ENCODE assay signal across 9 mouse cellular contexts in genomic region chr15:77202223-77202622, GRCm38 (mm10).
DNase-seq lines count a peak whose midpoint lies in the region; ATAC-seq and TF ChIP-seq lines count a peak whose summit lies in the region.
"Had no signal": no experiment of that assay in that cellular context is flagged by ENCODE, and none has a peak within 500 bp of the region (broad histone marks: within the 10 kb centered on the region; RNA-seq: fewer than 3 reads in every experiment).

No protein-coding gene starts in this region.

- H3K9me3 ChIP-seq in intestine, embryonic 14.5 days (ENCODE audit: control insufficient read depth, low read length), result no peaks in the 10 kb centered on the region
- H3K9me3 ChIP-seq in intestine, postnatal 0 days (ENCODE audit: control insufficient read depth), result no peaks in the 10 kb centered on the region
- H3K9me3 ChIP-seq in embryonic facial prominence, embryonic 14.5 days (ENCODE audit: control insufficient read depth, low read length), result no peaks in the 10 kb centered on the region
- no peaks in the 10 kb centered on the region for H3K9me3 ChIP-seq in hindbrain, embryonic 11.5 days (ENCODE audit: control insufficient read depth, low read length)
- H3K9me3 ChIP-seq in liver, postnatal 0 days (ENCODE audit: low read length), result no peaks in the 10 kb centered on the region
- H3K9me3 ChIP-seq: embryonic facial prominence, embryonic 15.5 days had no signal

- no peaks in the 10 kb centered on the region for H3K36me3 ChIP-seq in intestine, embryonic 14.5 days (ENCODE audit: control insufficient read depth, insufficient read depth, low read length)
- H3K36me3 ChIP-seq in intestine, postnatal 0 days (ENCODE audit: control insufficient read depth, insufficient read depth), result no peaks in the 10 kb centered on the region
- no peaks in the 10 kb centered on the region for H3K36me3 ChIP-seq in embryonic facial prominence, embryonic 14.5 days (ENCODE audit: control insufficient read depth, insufficient read depth, low read length)
- no peaks in the 10 kb centered on the region for H3K36me3 ChIP-seq in hindbrain, embryonic 11.5 days (ENCODE audit: control insufficient read depth, insufficient read depth, low read length)
- no peaks in the 10 kb centered on the region for H3K36me3 ChIP-seq in liver, postnatal 0 days (replicated peaks; ENCODE audit: insufficient read depth, low read length)
- H3K36me3 ChIP-seq: embryonic facial prominence, embryonic 15.5 days had no signal

- H3K4me3 ChIP-seq in intestine, embryonic 14.5 days (ENCODE audit: low read depth, low read length), result no peak overlapping the region
- no peak overlapping the region for H3K4me3 ChIP-seq in intestine, postnatal 0 days (ENCODE audit: low read depth, low read length)
- no peak overlapping the region for H3K4me3 ChIP-seq in embryonic facial prominence, embryonic 14.5 days (ENCODE audit: low read depth, low read length)
- no peak overlapping the region for H3K4me3 ChIP-seq in hindbrain, embryonic 11.5 days (ENCODE audit: low read depth, low read length)
- H3K4me3 ChIP-seq in liver, postnatal 0 days (ENCODE audit: low read depth, low read length), result no peak overlapping the region
- H3K4me3 ChIP-seq: embryonic facial prominence, embryonic 15.5 days had no signal

- WGBS in intestine, embryonic 14.5 days, result 13% methylated on average over 2 of the region's 2 CpGs
- 5% methylated on average over 2 of the region's 2 CpGs for WGBS in intestine, postnatal 0 days
- 6% methylated on average over 2 of the region's 2 CpGs for WGBS in embryonic facial prominence, embryonic 14.5 days
- WGBS in hindbrain, embryonic 11.5 days, result 30% methylated on average over 2 of the region's 2 CpGs
- 35% methylated on average over 2 of the region's 2 CpGs for WGBS in liver, postnatal 0 days (ENCODE audit: insufficient replicate concordance)

- 0 out of 2 replicates have a peak, but pooled peaks have one; percentile 28 for ATAC-seq in intestine, embryonic 14.5 days (replicated peaks; ENCODE audit: low FRiP score, low TSS enrichment, low read depth)
- no peak for ATAC-seq in intestine, postnatal 0 days
- peak; percentile 37; the same call in 1 of the 2 replicates for ATAC-seq in embryonic facial prominence, embryonic 14.5 days (ENCODE audit: low read depth)
- ATAC-seq in hindbrain, embryonic 11.5 days (ENCODE audit: low FRiP score), result no peak
- ATAC-seq in liver, postnatal 0 days, result peak; percentile 62

- peak; percentile 81 for DNase-seq in intestine, embryonic 14.5 days (ENCODE audit: low spot score)
- peak; percentile 89 for DNase-seq in embryonic facial prominence, embryonic 14.5 days (ENCODE audit: low spot score)
- DNase-seq in hindbrain, embryonic 11.5 days (ENCODE audit: low spot score), result peak; percentile 72
- peak; percentile 73 for DNase-seq in liver, postnatal 0 days
- peak; percentile 90 for DNase-seq in yolk sac, embryonic 10.5 days (ENCODE audit: low spot score)
- DNase-seq in cerebellum, adult 11-12 months, result no peak
- no peak for DNase-seq in right cerebral cortex, adult 2 months (ENCODE audit: low spot score in 2 of 2)

- TF ChIP-seq CTCF in intestine, postnatal 0 days (IDR thresholded peaks at IDR 0.05; ENCODE audit: low read depth), result no peak
- no peak for TF ChIP-seq CTCF in liver, postnatal 0 days (IDR thresholded peaks at IDR 0.05; ENCODE audit: low read depth)

- no peak overlapping the region for H3K9ac ChIP-seq in intestine, embryonic 14.5 days (ENCODE audit: low read length)
- H3K9ac ChIP-seq in intestine, postnatal 0 days (ENCODE audit: low read depth, low read length), result no peak overlapping the region
- no peak overlapping the region for H3K9ac ChIP-seq in embryonic facial prominence, embryonic 14.5 days (ENCODE audit: low read depth, low read length)
- no peak overlapping the region for H3K9ac ChIP-seq in hindbrain, embryonic 11.5 days (ENCODE audit: low read depth, low read length)
- no peak overlapping the region for H3K9ac ChIP-seq in liver, postnatal 0 days (replicated peaks)
- H3K9ac ChIP-seq: embryonic facial prominence, embryonic 15.5 days had no signal

- no peaks in the 10 kb centered on the region for H3K27me3 ChIP-seq in intestine, embryonic 14.5 days (replicated peaks; ENCODE audit: control insufficient read depth, insufficient read depth, low read length)
- H3K27me3 ChIP-seq in intestine, postnatal 0 days (replicated peaks; ENCODE audit: control insufficient read depth, insufficient read depth, low read length), result no peaks in the 10 kb centered on the region
- H3K27me3 ChIP-seq in embryonic facial prominence, embryonic 14.5 days (replicated peaks; ENCODE audit: control insufficient read depth, insufficient read depth, low read length), result no peaks in the 10 kb centered on the region
- no peaks in the 10 kb centered on the region for H3K27me3 ChIP-seq in hindbrain, embryonic 11.5 days (ENCODE audit: control insufficient read depth, insufficient read depth, low read length)
- no peaks in the 10 kb centered on the region for H3K27me3 ChIP-seq in liver, postnatal 0 days (ENCODE audit: insufficient read depth, low read length)
- H3K27me3 ChIP-seq: embryonic facial prominence, embryonic 15.5 days had no signal

- no peak for TF ChIP-seq EP300 in liver, postnatal 0 days (IDR thresholded peaks at IDR 0.05; ENCODE audit: low read depth)

- H3K4me2 ChIP-seq in intestine, embryonic 14.5 days (ENCODE audit: low read length), result peak overlapping the region; percentile 6; the same call in 1 of the 2 replicates
- H3K4me2 ChIP-seq in intestine, postnatal 0 days (replicated peaks; ENCODE audit: low read depth), result no peak overlapping the region; the same call in 1 of the 2 replicates
- no peak overlapping the region for H3K4me2 ChIP-seq in embryonic facial prominence, embryonic 14.5 days (ENCODE audit: low read depth, low read length)
- no peak overlapping the region for H3K4me2 ChIP-seq in hindbrain, embryonic 11.5 days (replicated peaks; ENCODE audit: low read depth, low read length)
- peak overlapping the region; percentile 29 for H3K4me2 ChIP-seq in liver, postnatal 0 days (ENCODE audit: low read depth, low read length)
- H3K4me2 ChIP-seq: embryonic facial prominence, embryonic 15.5 days had no signal

- H3K27ac ChIP-seq in intestine, embryonic 14.5 days (ENCODE audit: low read depth), result peak overlapping the region; percentile 34
- H3K27ac ChIP-seq in intestine, postnatal 0 days (ENCODE audit: low read depth, low read length), result no peak overlapping the region
- H3K27ac ChIP-seq in embryonic facial prominence, embryonic 14.5 days (replicated peaks; ENCODE audit: low read depth, low read length), result peak overlapping the region; percentile 42
- H3K27ac ChIP-seq in hindbrain, embryonic 11.5 days (ENCODE audit: low read depth, low read length), result no peak overlapping the region
- peak overlapping the region; percentile 75 for H3K27ac ChIP-seq in liver, postnatal 0 days (ENCODE audit: low read depth)

- H3K4me1 ChIP-seq in intestine, embryonic 14.5 days (replicated peaks; ENCODE audit: control insufficient read depth, insufficient read depth, low read length), result peaks cover 26% of the 10 kb centered on the region
- peaks cover 15% of the 10 kb centered on the region for H3K4me1 ChIP-seq in intestine, postnatal 0 days (replicated peaks; ENCODE audit: control insufficient read depth, insufficient read depth, low read length)
- peaks cover 23% of the 10 kb centered on the region for H3K4me1 ChIP-seq in embryonic facial prominence, embryonic 14.5 days (ENCODE audit: control insufficient read depth, insufficient read depth, low read length)
- no peaks in the 10 kb centered on the region for H3K4me1 ChIP-seq in hindbrain, embryonic 11.5 days (replicated peaks; ENCODE audit: control insufficient read depth, insufficient read depth, low read length)
- H3K4me1 ChIP-seq in liver, postnatal 0 days (ENCODE audit: insufficient read depth), result peaks cover 15% of the 10 kb centered on the region

Comparison
In these comparisons a context has a peak if more than half of its experiments do, and no peak if none do; other contexts are left out.
1. ATAC-seq: peak in intestine, embryonic 14.5 days (single experiment), embryonic facial prominence, embryonic 14.5 days (single experiment) and liver, postnatal 0 days (single experiment); none in intestine, postnatal 0 days (single experiment) and hindbrain, embryonic 11.5 days (single experiment).
2. H3K27ac ChIP-seq: peak in intestine, embryonic 14.5 days (single experiment), embryonic facial prominence, embryonic 14.5 days (single experiment) and liver, postnatal 0 days (single experiment); none in intestine, postnatal 0 days (single experiment) and hindbrain, embryonic 11.5 days (single experiment).
3. H3K4me2 ChIP-seq: peak in intestine, embryonic 14.5 days (single experiment) and liver, postnatal 0 days (single experiment); none in intestine, postnatal 0 days (single experiment), embryonic facial prominence, embryonic 14.5 days (single experiment) and hindbrain, embryonic 11.5 days (single experiment).
4. DNase-seq: peak in intestine, embryonic 14.5 days (single experiment), embryonic facial prominence, embryonic 14.5 days (single experiment), hindbrain, embryonic 11.5 days (single experiment), liver, postnatal 0 days (single experiment) and yolk sac, embryonic 10.5 days (single experiment); none in cerebellum, adult 11-12 months (single experiment) and right cerebral cortex, adult 2 months (0 of 2).